Mouse (Mus musculus): ENCODE measurements around the gene Apoa1. TPM values are rescaled to one million over a fixed set of nuclear protein-coding genes. Genes with fewer than 3 reads are reported as not detected.

Apoa1 gene
- polyA plus RNA-seq, 1 experiment from 2014 or later: 1.7 TPM

GRCm38 (mm10) chr9:46218176-46218575 lies 10.2 kb upstream of the Apoa1 start:
- WGBS: 85% methylated on average over 9 of the region's 9 CpGs
- Histone ChIP-seq H3K27me3 (no peaks in the 10 kb centered on the region), H3K36me3 (peaks cover 52% of the 10 kb centered on the region)

GRCm38 (mm10) chr9:46223090-46223489 lies 5.3 kb upstream of the Apoa1 start:
- Histone ChIP-seq H3K4me3 (no peak overlapping the region), H3K4me2 (replicated peaks) (no peak overlapping the region), H3K9ac (no peak overlapping the region), H3K36me3 (peaks cover 36% of the 10 kb centered on the region), H3K27me3 (no peaks in the 10 kb centered on the region), H3K27ac (no peak overlapping the region), H3K9me3 (replicated peaks) (no peaks in the 10 kb centered on the region), H3K4me1 (no peaks in the 10 kb centered on the region)
- 91% methylated on average over 6 of the region's 6 CpGs for WGBS
- no peak for ATAC-seq (ENCODE audit: low FRiP score)

More at GRCm38 (mm10) chr9:46218176-46218575, 10.2 kb upstream of the Apoa1 start:
- Histone ChIP-seq H3K4me2 (replicated peaks) (no peak overlapping the region), H3K9me3 (replicated peaks) (no peaks in the 10 kb centered on the region), H3K9ac (no peak overlapping the region), H3K27ac (no peak overlapping the region), H3K4me1 (no peaks in the 10 kb centered on the region), H3K4me3 (no peak overlapping the region)
- ATAC-seq (ENCODE audit: low FRiP score): no peak

DNA sequence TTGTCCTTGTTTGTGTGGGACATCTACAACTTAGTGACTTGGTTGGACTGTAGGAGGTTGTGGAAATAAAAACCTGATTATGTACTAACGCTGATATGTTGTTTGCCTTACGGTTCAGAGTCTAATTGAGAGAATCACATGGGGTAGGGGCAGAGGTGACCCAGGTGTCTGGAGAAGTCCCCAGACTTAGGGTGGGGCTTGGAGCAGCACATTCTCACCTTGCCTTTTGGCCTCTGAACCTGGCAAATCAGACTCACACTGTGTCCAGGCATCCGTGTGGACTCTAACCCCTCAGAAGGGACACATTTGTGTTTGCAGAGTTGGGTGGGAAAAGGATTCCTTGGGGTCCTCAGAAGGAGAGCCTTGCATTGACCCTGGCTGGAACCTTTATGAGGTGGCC lies 4.3 kb upstream of the Apoa1 start:
- Histone ChIP-seq H3K4me2 (replicated peaks) (no peak overlapping the region), H3K4me3 (no peak overlapping the region), H3K36me3 (peaks cover 36% of the 10 kb centered on the region), H3K9ac (no peak overlapping the region), H3K27me3 (no peaks in the 10 kb centered on the region), H3K4me1 (no peaks in the 10 kb centered on the region), H3K9me3 (replicated peaks) (no peaks in the 10 kb centered on the region), H3K27ac (no peak overlapping the region)
- WGBS: 89% methylated on average over 3 of the region's 3 CpGs
- ATAC-seq (ENCODE audit: low FRiP score): no peak

GRCm38 (mm10) chr9:46224945-46225660 lies 3.3 kb upstream of the Apoa1 start:
- H3K4me1 ChIP-seq: peaks cover 2% of the 10 kb centered on the region; the same call in 1 of the 2 replicates
- H3K9ac ChIP-seq: no peak overlapping the region
- 71% methylated on average over 5 of the region's 5 CpGs for WGBS
- H3K4me3 ChIP-seq: no peak overlapping the region
- no peak overlapping the region for H3K27ac ChIP-seq
- no peak for ATAC-seq (ENCODE audit: low FRiP score)
- H3K27me3 ChIP-seq: no peaks in the 10 kb centered on the region
- peaks cover 31% of the 10 kb centered on the region for H3K36me3 ChIP-seq
- H3K4me2 ChIP-seq (replicated peaks): no peak overlapping the region
- H3K9me3 ChIP-seq (replicated peaks): no peaks in the 10 kb centered on the region

GRCm38 (mm10) chr9:46227064-46227614 lies 1.2 kb upstream of the Apoa1 start:
- H3K9me3 ChIP-seq (replicated peaks): no peaks in the 10 kb centered on the region
- H3K4me1 ChIP-seq: peaks cover 10% of the 10 kb centered on the region
- H3K9ac ChIP-seq: no peak overlapping the region
- H3K4me2 ChIP-seq (replicated peaks): no peak overlapping the region
- H3K27ac ChIP-seq: no peak overlapping the region
- H3K36me3 ChIP-seq: peaks cover 12% of the 10 kb centered on the region
- H3K4me3 ChIP-seq: no peak overlapping the region
- WGBS: 84% methylated on average over 3 of the region's 3 CpGs
- ATAC-seq (ENCODE audit: low FRiP score): no peak
- H3K27me3 ChIP-seq: no peaks in the 10 kb centered on the region

GRCm38 (mm10) chr9:46229573-46230449 lies 1.4 kb downstream of the Apoa1 start:
- Histone ChIP-seq H3K36me3 (no peaks in the 10 kb centered on the region), H3K27ac (no peak overlapping the region), H3K9me3 (replicated peaks) (no peaks in the 10 kb centered on the region), H3K27me3 (no peaks in the 10 kb centered on the region), H3K4me3 (peak overlapping the region; percentile 41), H3K9ac (peak overlapping the region; percentile 56), H3K4me2 (replicated peaks) (peak overlapping the region; percentile 74), H3K4me1 (peaks cover 10% of the 10 kb centered on the region)
- WGBS: 14% methylated on average over 37 of the region's 37 CpGs
- ATAC-seq (ENCODE audit: low FRiP score): peak; percentile 95

- peaks cover 10% of the 10 kb centered on the region for H3K4me1 ChIP-seq
- WGBS: 17% methylated on average over 13 of the region's 13 CpGs
- H3K36me3 ChIP-seq: no peaks in the 10 kb centered on the region
- no peaks in the 10 kb centered on the region for H3K27me3 ChIP-seq
- ATAC-seq (ENCODE audit: low FRiP score): 0 out of 2 replicates have a peak, but pooled peaks have one; percentile 39
- H3K4me3 ChIP-seq: peak overlapping the region; percentile 41
- H3K27ac ChIP-seq: no peak overlapping the region
- H3K4me2 ChIP-seq (replicated peaks): peak overlapping the region; percentile 74
- H3K9me3 ChIP-seq (replicated peaks): no peaks in the 10 kb centered on the region
- peak overlapping the region; percentile 56 for H3K9ac ChIP-seq
Observed at GRCm38 (mm10) chr9:46230450-46230975, 2.1 kb downstream of the Apoa1 start.

DNA sequence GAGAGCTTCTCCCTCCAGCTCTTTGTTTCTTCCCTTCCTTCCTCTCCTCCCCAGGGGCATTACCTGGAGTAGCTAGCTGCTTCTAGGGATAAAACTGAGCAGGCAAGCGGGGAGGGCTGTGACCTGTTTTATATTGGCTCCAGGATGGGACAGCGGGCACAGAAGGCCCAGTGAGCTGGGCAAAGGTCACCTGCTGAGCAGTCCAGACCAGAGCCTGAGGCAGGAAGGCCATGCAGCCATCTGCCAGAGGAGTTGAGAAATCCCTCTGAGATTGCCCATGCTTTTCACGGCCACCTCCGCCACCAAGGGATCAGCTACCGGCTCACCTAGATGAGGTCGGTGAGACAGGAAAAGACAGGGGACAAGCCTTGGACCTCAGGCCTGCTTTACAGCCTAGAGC lies 6.8 kb downstream of the Apoa1 start:
- Histone ChIP-seq H3K9ac (no peak overlapping the region), H3K4me3 (no peak overlapping the region), H3K36me3 (no peaks in the 10 kb centered on the region), H3K27me3 (no peaks in the 10 kb centered on the region), H3K9me3 (replicated peaks) (no peaks in the 10 kb centered on the region), H3K4me2 (replicated peaks) (no peak overlapping the region), H3K27ac (no peak overlapping the region), H3K4me1 (peaks cover 7% of the 10 kb centered on the region)
- WGBS: 91% methylated on average over 6 of the region's 6 CpGs
- ATAC-seq (ENCODE audit: low FRiP score): no peak

GRCm38 (mm10) chr9:46235596-46235648 lies 7.0 kb downstream of the Apoa1 start, which contains the start of gene Apoc3:
Apoc3 (minus strand) TSS chr9:46235636.
- ATAC-seq (ENCODE audit: low FRiP score): no peak
- H3K36me3 ChIP-seq: no peaks in the 10 kb centered on the region
- no peaks in the 10 kb centered on the region for H3K9me3 ChIP-seq (replicated peaks)
- no peak within 1 kb of the TSS for H3K9ac ChIP-seq
- H3K27me3 ChIP-seq: no peaks in the 10 kb centered on the region
- H3K27ac ChIP-seq: no peak within 1 kb of the TSS
- no peak within 1 kb of the TSS for H3K4me3 ChIP-seq
- peaks cover 5% of the 10 kb centered on the region for H3K4me1 ChIP-seq
- no peak within 1 kb of the TSS for H3K4me2 ChIP-seq (replicated peaks)

DNA sequence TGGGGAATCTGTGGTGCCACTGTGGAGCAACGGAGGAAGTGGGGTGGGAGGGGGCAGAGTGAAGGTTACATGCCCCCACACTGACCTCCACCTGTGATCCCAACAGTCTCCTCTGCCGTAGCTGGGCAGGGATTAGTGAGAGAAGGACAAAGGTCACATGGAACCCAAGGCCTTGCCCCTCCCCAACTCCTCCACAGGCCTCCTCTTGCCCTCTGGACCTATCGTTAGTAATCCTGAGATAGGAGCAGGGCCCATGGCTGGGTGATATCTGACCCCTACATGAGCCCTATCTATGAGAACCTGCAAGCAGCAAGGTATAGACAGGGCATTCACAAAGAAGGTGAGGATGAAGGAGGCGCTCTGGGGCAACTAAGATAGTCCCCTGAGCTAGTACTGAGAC lies 7.3 kb downstream of the Apoa1 start:
- no peak for ATAC-seq (ENCODE audit: low FRiP score)
- Histone ChIP-seq H3K9ac (no peak overlapping the region), H3K27ac (no peak overlapping the region), H3K9me3 (replicated peaks) (no peaks in the 10 kb centered on the region), H3K36me3 (no peaks in the 10 kb centered on the region), H3K4me3 (no peak overlapping the region), H3K4me2 (replicated peaks) (no peak overlapping the region), H3K27me3 (no peaks in the 10 kb centered on the region), H3K4me1 (peaks cover 2% of the 10 kb centered on the region; the same call in 1 of the 2 replicates)
- WGBS: 68% methylated on average over 4 of the region's 4 CpGs

GRCm38 (mm10) chr9:46238850-46239249 lies 10.5 kb downstream of the Apoa1 start:
- H3K9ac ChIP-seq: no peak overlapping the region
- no peak for ATAC-seq (ENCODE audit: low FRiP score)
- no peaks in the 10 kb centered on the region for H3K36me3 ChIP-seq
- no peaks in the 10 kb centered on the region for H3K9me3 ChIP-seq (replicated peaks)
- 84% methylated on average over 7 of the region's 7 CpGs for WGBS
- no peak overlapping the region for H3K27ac ChIP-seq
- no peaks in the 10 kb centered on the region for H3K27me3 ChIP-seq
- H3K4me2 ChIP-seq (replicated peaks): no peak overlapping the region
- no peaks in the 10 kb centered on the region; the same call in 1 of the 2 replicates for H3K4me1 ChIP-seq
- no peak overlapping the region for H3K4me3 ChIP-seq

DNA sequence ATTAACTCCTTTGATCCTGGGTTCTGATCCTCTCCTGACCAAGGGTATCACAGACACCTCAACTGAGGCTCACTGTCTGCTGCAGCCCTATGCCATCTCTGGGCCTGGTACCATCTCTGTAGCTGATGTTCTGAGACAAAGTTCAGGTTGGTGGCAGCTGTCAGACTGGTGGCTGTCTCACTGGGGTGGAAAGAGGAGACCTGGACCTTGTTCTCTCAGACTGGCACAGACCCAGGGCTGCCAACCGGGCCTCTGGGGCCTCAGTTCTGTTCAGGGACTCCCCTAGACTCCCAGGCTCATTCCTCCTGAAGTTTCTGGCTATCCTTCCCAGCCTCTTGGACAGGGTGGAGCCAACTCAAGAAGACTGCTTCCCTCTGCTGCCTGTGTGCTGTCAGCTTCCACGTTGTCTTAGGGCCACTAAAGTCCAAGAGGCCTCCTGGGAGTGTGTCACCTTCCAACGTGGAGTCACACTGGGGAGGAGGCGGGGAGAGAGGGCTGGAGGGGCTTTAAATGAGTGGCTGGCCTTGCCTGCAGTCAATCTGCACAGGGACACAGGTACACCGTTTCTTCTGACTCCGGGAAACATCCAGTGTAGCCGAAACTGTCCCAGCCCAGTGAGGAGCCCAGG lies 12.3 kb downstream of the Apoa1 start, which contains the start of gene Apoa4:
Gene Apoa4 (plus strand): TSS at position 171 of the 628 bp plus-strand sequence.
- H3K9me3 ChIP-seq (replicated peaks): no peaks in the 10 kb centered on the region
- no peak within 1 kb of the TSS for H3K9ac ChIP-seq
- no peaks in the 10 kb centered on the region; the same call in 1 of the 2 replicates for H3K4me1 ChIP-seq
- H3K27ac ChIP-seq: no peak within 1 kb of the TSS
- H3K27me3 ChIP-seq: no peaks in the 10 kb centered on the region
- H3K36me3 ChIP-seq: no peaks in the 10 kb centered on the region
- H3K4me2 ChIP-seq (replicated peaks): no peak within 1 kb of the TSS
- 73% methylated on average over 7 of the region's 7 CpGs for WGBS
- ATAC-seq (ENCODE audit: low FRiP score): no peak
- H3K4me3 ChIP-seq: no peak within 1 kb of the TSS

Data from hindbrain, embryonic 12.5 days (tissue).